Mouse (Mus musculus): ENCODE results near the gene Dab2ip. TPM values are rescaled to one million over a fixed set of nuclear protein-coding genes. Genes with fewer than 3 reads are reported as not detected.

Gene Dab2ip
- polyA plus RNA-seq (2021; fragmentation: Nextera tagmentation), result 10.0 and 10.3 TPM in 2 replicates
- long read RNA-seq, experiment 1, partial matches to known transcripts, result 11 of 32 reads
- long read RNA-seq, experiment 1, other reads (novel, unspliced or antisense), result 21 of 32 reads
- long read RNA-seq, experiment 2, full-length matches to known transcripts, result 4 of 93 reads
- long read RNA-seq, experiment 2, partial matches to known transcripts, result 35 of 93 reads
- long read RNA-seq, experiment 2, other reads (novel, unspliced or antisense), result 54 of 93 reads

GRCm38 (mm10) chr2:35557911-35558825, at the start of gene Dab2ip:
TSS of gene Dab2ip (plus strand) at chr2:35558266.

Other genes starting within 250 kb of the Dab2ip start
- gene Stom, start 221.3 kb upstream of the Dab2ip start, polyA plus RNA-seq (2021; fragmentation: Nextera tagmentation), result 4.8 and 7.1 TPM in 2 replicates
- gene 4930568D16Rik, start 190.5 kb upstream of the Dab2ip start, polyA plus RNA-seq (2021; fragmentation: Nextera tagmentation), result not detected in 2 replicates
- not detected in 2 replicates for gene 4930402F06Rik, start 161.1 kb upstream of the Dab2ip start, polyA plus RNA-seq (2021; fragmentation: Nextera tagmentation)
- 1.6 and 2.4 TPM in 2 replicates for gene Ggta1, start 95.0 kb upstream of the Dab2ip start, polyA plus RNA-seq (2021; fragmentation: Nextera tagmentation)